28 mouse cellular contexts compared by ENCODE assay signal in the genomic region with DNA sequence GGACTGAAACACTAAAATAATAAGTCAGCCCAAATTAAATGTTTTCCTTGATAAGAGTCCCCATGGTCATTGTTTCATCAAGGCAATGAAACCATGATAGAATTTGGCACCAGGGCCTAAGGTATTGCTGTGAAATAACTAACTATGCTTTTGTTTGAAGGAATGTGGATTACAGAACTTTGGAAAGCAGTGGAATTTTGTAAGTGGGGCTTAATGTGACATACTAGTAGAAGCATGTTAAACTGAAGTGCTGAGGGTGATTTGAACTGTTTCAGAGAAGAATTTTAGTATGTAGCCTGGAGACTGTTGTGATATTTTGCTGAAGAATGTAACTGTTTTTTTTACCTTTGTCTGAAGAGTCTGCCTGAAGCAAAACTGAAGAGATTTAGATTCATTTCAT.
"Had no signal": no experiment of that assay in that cellular context is flagged by ENCODE, and none has a peak within 500 bp of the region (broad histone marks: within the 10 kb centered on the region; RNA-seq: fewer than 3 reads in every experiment).

No protein-coding gene starts in this region.

- ATAC-seq: forebrain, embryonic 13.5 days; forebrain, embryonic 14.5 days; forebrain, embryonic 15.5 days; forebrain, postnatal 0 days had no signal

- H3K36me3 ChIP-seq: embryonic facial prominence, embryonic 12.5 days; embryonic facial prominence, embryonic 15.5 days; forebrain, embryonic 10.5 days; heart, embryonic 10.5 days had no signal

- H3K9me3 ChIP-seq: embryonic facial prominence, embryonic 12.5 days; embryonic facial prominence, embryonic 13.5 days; embryonic facial prominence, embryonic 15.5 days; forebrain, embryonic 10.5 days; forebrain, embryonic 12.5 days; forebrain, embryonic 13.5 days; forebrain, embryonic 15.5 days; heart, embryonic 10.5 days had no signal

- H3K27me3 ChIP-seq: embryonic facial prominence, embryonic 12.5 days; embryonic facial prominence, embryonic 13.5 days; embryonic facial prominence, embryonic 15.5 days; forebrain, embryonic 12.5 days; forebrain, embryonic 13.5 days; forebrain, embryonic 15.5 days; heart, embryonic 12.5 days had no signal

- H3K4me2 ChIP-seq: embryonic facial prominence, embryonic 12.5 days; embryonic facial prominence, embryonic 13.5 days; embryonic facial prominence, embryonic 15.5 days; forebrain, embryonic 12.5 days; forebrain, embryonic 13.5 days; forebrain, embryonic 15.5 days; heart, embryonic 11.5 days; heart, embryonic 12.5 days had no signal

- H3K4me3 ChIP-seq: embryonic facial prominence, embryonic 12.5 days; embryonic facial prominence, embryonic 13.5 days; embryonic facial prominence, embryonic 15.5 days; erythroblast, embryonic 14.5 days; forebrain, embryonic 10.5 days; forebrain, embryonic 12.5 days; forebrain, embryonic 13.5 days; forebrain, embryonic 15.5 days; gastrocnemius, adult 2 months; heart, adult 2 months; heart, embryonic 10.5 days; heart, embryonic 12.5 days had no signal

- H3K27ac ChIP-seq: embryonic facial prominence, embryonic 12.5 days; embryonic facial prominence, embryonic 13.5 days; embryonic facial prominence, embryonic 15.5 days; forebrain, embryonic 10.5 days; forebrain, embryonic 12.5 days; forebrain, embryonic 13.5 days; forebrain, embryonic 15.5 days; gastrocnemius, adult 2 months; heart, adult 2 months; heart, embryonic 10.5 days had no signal

- H3K4me1 ChIP-seq: embryonic facial prominence, embryonic 12.5 days; embryonic facial prominence, embryonic 13.5 days; embryonic facial prominence, embryonic 15.5 days; forebrain, embryonic 10.5 days; forebrain, embryonic 12.5 days; forebrain, embryonic 13.5 days; forebrain, embryonic 15.5 days; heart, embryonic 10.5 days; heart, embryonic 12.5 days had no signal

- H3K9ac ChIP-seq: embryonic facial prominence, embryonic 12.5 days; embryonic facial prominence, embryonic 13.5 days; embryonic facial prominence, embryonic 15.5 days; forebrain, embryonic 12.5 days; forebrain, embryonic 13.5 days; forebrain, embryonic 15.5 days; forebrain, postnatal 0 days; heart, embryonic 12.5 days had no signal

- DNase-seq: cerebellum, adult 8-10 months; cerebellum, adult 9-11 months; cerebellum, postnatal 10 days; cerebellum, postnatal 14 days; cerebellum, postnatal 25 days; cerebellum, postnatal 36 days; embryo, embryonic 11 days; forebrain, postnatal 0 days; gastrocnemius, adult 2 months; gastrocnemius, postnatal 10 days; gastrocnemius, postnatal 14 days; gastrocnemius, postnatal 25 days; gastrocnemius, postnatal 36 days; heart, adult 11 months; heart, adult 18-20 months; heart, adult 2 months had no signal
